Mouse (Mus musculus) ES-Bruce4 (cell line): ENCODE data around the gene Pxmp2.
A peak's percentile ranks its signal among the peaks of the same experiment; 100 is the strongest.

ENCODE experiments used
- CTCF ChIP-seq: IDR thresholded peaks from one replicate; pipeline ENCODE4 v1.8.1; 2011; ENCODE audit warnings: low read depth, low read length
- EP300 ChIP-seq: IDR thresholded peaks from 2 replicates; pipeline ENCODE4 v1.6.1; 2011; ENCODE audit warnings: low read depth, low read length; ENCODE audit not compliant: insufficient read depth

- TF ChIP-seq CTCF: peak; percentile 54
- no peak for TF ChIP-seq EP300
These were observed 1.4 kb downstream of the Pxmp2 start for GRCm38 (mm10) chr5:110284536-110284935.
